Mouse (Mus musculus): ENCODE data around the gene Bmpr1a.

DNA sequence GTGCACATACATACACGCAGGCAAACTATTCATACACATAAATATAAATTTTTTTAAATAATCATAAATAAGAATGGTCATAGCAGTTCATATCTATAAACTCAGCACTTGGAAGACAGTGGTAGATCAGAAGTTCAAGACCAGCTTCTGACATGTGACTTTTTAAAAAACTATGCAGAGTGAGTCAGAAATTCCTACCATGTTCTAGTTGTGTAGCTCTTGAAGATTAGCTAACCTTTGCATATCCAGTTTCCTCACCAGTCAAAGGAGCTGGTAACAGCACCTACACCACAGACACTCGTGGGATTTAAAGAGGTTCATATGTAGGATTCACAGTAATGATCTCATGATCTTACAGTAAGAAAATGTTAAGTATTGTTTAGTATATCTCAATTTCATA is 10.5 kb downstream of the Bmpr1a start:
- TF ChIP-seq CHD2 (IDR thresholded peaks at IDR 0.05; ENCODE audit: low read depth, low read length) (no peak), ZNF384 (IDR thresholded peaks at IDR 0.05; ENCODE audit: low read depth, low read length) (no peak), HCFC1 (IDR thresholded peaks at IDR 0.05; ENCODE audit: borderline replicate concordance, insufficient read depth, low read length) (no peak), MAFK (IDR thresholded peaks at IDR 0.05; ENCODE audit: insufficient read depth, low read depth, low read length) (no peak)

Data from ES-E14 (cell line).